Mouse (Mus musculus): Measurements from ENCODE around the gene Zc3h7b.

Zc3h7b gene

DNA sequence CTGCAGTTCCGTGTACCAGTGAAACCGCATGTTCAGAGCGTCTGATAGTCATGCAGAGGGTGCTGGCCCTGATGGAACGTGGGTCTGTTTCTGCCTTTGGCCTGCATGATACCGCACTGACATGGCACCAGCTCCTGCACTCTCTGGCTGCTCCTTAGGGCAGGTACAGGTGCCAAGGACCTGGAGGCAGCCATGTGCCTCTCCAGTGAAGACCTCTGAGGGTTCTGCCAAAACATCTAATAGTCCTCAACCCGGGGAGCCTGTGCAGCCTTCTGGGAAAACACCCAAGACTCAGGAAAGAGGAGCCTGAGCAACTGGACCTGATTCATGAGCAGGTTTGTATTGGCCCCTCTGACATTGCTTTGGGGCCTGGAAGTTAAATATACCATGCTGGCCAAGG, 53.0 kb downstream of the Zc3h7b start:
- DNase-seq = peak in 1 of 2 experiments; percentile 51

DNA sequence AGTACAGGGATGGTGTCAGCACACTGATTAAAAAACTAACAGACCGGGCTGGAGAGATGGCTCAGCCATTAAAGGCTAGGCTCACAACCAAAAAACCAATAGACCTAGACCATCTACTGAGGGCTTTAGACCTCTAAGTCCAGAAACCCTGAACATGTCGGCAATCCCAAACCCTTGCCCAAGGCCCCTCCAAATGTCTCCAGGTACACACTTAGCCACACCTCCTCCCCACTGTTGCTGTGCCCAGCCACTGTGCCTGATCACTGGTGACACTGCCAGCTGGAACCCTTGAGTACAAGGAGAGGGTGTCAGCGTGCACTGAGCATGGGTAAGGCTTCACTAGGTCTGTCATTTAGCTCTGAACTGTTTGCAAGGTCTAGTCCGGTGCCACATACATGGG, 53.6 kb downstream of the Zc3h7b start:
- peak in 1 of 2 experiments; percentile 59 for DNase-seq

DNA sequence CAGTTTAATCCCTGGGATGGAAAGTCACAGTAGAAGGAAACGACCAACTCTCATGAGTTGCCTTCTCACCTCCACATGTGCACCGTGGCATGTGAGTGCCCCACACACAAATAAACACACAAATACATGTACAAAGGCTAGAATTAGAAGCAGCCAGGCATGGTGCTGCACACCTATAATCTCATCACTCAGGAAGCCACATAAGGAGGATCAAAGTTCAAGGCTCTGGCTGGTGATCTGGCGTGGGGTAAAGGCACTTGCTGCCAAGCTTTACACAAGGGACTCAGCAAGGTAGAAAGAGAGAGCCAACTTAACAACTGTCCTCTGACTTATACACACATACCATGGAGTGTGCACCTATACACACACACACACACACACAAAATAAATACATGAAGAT, 55.5 kb downstream of the Zc3h7b start:
- DNase-seq = peak in 1 of 2 experiments; percentile 50

DNA sequence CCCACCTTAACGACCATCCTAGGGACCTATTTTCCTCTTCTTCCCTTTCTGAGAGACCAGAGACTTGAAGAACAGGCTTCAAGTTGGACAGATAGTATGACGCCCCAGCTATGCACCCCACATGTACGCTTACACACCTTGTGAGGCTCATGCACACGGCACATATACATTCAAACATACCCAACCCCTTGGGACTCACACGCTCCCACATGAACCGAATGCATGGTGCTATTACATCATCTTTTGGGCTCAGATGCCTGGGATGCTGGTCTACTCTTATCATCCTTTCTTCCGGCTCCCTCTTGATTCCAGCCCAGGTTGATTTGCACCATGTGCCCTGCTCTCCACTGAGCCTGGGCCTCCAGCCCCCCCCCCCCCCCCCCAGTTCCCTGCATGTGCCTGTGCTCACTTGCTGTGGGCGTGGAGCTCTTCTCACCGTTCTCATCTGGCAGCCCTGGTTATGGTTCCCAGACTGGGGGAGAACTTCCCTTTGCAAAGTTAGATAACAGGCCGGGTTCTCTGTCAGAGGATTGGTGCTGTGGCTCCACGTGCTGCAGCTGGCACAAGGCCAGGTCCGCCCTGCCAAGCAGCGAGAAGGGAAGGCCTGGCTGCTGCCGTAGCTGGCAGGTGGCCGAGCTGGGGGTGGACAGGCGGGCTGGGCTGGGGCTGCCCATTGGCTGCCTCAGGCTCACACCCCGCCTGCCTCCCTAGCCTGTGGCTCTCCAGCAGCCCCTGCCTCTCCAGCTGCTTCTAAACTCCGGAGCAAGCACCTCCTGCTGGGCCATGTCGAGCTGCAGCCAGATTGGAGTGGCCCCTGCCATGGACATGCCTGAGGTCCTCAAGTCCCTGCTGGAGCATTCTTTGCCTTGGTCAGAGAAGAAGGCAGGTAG, 57.4 kb downstream of the Zc3h7b start, which contains the start of gene Tef:
Gene Tef (plus strand): TSS at position 421 of the 890 bp plus-strand sequence.
- peak; percentile 99 to 100 for DNase-seq

DNA sequence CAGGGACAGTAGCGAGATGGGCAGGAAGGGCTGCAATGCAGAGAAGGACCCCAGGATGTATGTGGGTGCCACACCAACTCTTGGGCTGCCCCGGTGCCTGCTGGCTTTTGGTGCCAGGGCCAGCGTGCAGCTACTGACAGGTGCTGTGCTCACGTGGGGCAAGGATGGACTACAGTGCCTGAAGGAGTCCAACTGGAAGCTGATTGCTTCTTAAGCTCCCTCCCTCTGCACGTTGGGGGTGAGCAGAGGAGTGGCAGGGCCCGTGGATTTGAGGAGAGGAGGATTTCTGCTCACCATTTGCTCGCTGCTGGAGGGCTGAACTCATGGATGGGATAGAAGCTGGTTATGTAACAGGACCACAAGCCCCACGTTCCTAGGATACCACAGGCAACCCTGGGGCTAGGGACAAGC, 58.1 kb downstream of the Zc3h7b start:
- peak; percentile 76 to 83 for DNase-seq

DNA sequence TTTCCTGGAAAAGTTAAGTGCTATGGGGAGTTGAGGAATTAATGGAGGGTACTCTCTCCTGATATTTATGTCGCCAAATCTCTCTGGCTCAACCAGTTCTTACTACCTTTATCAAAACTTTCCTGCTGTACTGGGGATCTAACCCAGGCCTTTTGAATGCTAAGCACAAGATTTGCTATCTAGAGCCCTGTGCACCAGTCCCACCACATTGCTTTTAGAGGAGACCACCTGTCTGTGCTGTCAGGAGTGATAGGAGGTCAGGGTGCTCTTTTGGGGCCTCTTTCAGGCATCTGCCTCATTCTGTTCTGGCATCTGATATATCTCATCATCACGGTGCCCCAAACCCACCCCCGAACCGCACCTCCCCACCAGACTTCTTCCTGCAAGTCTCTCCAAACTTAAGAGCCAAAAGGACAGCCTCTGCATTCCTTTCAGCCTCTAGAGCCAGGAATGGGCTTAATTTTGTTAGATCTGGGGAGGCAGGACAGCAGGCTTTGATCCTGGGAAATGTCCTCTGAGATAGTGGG, 58.6 kb downstream of the Zc3h7b start:
- no peak for DNase-seq

DNA sequence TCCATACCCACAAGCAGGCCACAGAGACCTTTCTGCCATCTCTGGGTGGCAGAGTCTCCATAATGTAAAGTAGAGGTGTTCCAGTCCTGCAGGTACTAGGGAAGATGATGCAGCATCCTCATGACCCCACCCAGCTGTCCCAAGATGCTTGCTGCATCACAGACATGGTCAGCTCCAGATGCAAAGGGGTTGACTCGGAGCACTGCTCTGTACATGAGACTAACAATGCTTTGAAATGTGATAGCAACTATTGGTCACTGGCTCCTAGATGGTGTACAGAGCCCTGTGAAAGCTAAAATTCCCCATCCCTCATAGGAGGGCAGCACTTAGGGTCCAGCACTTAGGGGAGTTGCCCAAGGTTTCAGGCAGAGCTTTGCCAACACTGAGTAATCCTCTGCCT, 59.3 kb downstream of the Zc3h7b start:
- no peak for DNase-seq

DNA sequence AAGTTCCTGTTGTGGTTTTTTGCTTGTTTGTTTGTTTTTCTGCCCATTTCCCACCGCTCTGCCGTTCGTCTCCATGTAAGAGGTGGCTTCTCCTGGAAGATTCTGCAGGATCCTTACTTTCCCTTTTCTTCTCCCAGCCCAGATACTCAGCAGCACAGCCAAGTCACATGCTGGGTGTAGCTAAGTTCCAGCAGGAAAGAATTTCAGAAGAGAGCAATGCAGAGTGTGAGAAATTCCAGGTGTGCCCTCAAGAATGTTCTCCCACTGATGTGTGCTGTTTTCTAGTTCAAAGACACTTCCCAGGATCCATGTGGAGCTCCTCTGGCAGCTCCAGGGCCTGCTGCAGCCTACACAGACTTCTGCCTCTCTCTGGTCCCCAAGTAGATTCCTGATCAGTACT, 60.0 kb downstream of the Zc3h7b start:
- DNase-seq = no peak

DNA sequence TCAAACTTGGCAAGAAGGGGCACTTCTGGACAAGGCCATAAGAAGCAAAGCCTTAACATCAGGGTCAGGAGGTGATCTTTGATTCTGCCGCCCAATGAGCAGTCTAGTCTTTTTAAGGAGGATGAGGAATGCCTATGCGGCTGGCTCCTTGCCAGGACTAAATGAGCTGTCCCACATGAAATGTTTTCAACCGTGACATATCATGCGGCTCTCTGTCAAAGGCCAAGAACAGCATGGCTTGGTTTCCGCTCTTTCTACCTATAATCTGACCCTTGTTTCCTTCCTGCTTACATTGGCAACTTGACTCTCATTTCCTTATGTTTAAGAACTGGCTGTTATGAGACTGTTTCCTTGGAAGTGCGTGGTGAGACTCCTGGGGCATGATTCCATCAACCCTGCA, 60.8 kb downstream of the Zc3h7b start:
- DNase-seq = peak; percentile 70 to 71

DNA sequence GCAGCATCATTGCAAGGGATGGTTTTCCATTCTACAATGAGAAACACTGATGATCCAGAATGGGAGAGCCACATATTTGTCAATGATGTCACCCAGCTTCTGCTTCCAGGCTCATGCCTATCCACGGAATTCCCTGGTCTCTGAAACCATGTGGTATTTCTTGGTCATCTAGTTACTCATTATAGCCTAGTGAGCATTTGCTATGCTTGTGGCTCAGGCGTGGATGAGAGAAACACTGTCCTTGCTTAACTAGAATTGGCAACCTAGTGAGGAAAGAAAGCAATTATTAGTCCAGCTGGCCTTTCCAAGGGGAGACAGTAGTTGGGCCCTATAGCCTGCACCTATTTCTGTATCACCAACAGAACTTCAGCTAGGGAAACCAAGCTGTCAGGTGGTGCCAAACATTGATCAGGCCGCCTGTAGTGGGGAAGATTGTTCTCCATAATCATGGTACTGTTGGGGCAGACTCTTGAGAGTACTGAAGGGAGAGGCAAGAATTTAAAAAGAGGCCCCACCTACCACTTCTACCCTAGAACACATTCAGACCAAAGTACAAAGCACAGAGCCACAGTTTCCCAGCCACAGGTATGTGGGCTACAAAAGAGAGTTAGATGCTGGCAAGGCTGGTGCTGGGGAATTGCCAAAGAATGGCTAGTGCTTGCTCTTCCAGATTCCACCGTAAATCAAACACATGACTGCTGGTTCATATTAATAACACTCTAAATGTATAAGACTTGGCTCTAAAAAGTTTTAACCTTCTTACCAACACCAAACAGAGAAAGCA, 62.0 kb downstream of the Zc3h7b start:
- peak; percentile 78 to 82 for DNase-seq

DNA sequence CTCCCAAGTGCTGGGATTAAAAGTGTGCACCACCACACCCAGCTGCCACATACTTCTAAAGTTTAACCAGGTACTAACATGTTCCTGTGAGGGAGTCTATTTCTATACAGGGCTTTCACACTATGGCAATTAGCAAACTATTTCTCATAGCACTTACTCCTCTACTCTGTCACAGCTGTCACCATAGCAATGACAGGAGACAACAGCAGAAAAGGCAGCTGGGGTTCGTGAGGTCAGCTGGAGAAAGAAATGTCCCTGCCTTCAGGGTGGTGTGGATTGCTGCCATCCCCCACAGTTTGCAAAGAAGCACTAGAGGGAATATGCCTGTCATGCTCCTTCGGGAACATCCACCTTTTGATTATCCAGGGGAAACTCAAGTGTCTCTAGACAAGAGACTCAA, 63.9 kb downstream of the Zc3h7b start:
- no peak for DNase-seq

DNA sequence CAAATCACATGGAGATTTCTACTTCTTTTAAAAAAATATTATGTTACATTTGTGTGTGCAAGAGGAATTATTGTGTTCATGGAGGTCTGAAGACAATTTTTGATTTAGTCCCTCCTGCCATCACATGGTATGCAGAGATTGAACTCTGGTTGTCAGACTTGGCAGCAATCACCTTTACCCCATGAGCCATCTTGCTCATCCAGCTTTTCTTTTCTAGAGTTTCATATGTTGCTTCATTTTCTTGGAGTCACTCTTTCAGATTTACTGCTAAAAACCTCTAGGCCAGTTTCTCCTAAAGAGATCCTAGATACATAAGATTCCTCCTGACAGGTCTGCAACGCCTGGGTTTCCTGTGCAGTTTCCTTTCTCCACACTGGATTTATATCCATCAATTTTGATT, 64.7 kb downstream of the Zc3h7b start:
- no peak for DNase-seq

DNA sequence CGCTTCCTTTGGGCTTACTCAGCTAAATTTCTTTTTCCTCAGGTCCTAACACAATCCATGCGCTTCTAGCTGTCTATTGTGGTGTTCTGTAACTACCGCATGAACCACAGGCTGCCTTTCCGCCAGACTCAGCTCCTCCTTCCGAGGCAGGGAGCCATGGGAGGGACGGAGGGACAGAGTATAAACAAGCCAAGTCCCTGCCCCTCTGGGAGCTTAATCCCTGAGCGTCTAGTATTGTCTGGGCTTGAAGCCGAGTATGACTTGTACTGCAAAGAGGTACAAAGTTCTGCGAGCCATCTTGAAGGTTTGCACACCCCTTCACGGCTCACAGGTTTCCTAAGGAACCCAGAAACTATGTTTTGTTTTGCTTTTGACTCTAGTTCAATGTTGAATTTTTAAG, 65.3 kb downstream of the Zc3h7b start:
- peak; percentile 96 to 97 for DNase-seq

DNA sequence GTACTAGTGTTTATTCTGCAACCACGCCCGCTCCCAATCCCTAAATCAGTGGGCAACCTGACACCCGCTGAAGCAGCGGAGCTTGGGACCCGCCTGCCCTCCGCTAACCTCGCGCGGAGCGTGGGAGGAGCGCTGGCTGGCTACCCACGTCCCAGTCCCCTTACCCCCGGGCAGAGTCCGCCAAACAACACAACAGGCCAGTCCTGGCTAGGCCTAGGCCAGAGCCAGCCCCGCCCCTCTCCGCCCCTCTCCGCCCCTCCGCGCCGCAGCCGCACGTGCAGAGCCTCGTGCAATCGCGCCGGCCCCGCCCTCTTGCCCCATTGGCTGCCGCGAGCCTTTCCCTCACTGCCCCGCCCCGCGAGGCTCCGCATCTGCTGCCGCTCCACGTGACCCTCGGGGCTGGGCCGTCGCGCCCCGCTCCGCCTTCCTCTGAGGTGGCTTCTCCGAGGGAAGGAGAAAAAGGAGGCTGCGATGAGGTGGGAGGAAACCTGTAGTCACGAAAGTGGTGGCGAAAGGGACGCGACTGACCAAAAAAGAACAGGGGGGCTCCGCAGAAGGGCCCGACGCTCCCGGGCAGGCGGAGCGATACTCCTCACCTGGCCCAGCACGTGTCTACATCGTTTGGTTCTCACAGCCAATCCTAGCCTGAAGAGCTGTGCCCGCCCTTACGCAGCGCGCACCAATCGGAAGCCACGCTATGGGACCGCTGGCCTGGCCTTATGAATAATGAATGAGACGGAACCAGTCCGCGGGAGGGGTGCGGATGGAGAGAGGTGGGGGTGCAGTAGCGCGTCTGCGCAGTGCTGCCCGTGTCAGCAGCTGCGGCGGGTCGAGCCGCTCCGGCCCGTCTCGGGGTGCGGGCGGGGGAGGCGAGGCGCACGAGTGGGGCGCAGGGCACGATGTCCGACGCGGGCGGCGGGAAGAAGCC, 66.1 kb downstream of the Zc3h7b start:
- peak; percentile 97 to 99 for DNase-seq

DNA sequence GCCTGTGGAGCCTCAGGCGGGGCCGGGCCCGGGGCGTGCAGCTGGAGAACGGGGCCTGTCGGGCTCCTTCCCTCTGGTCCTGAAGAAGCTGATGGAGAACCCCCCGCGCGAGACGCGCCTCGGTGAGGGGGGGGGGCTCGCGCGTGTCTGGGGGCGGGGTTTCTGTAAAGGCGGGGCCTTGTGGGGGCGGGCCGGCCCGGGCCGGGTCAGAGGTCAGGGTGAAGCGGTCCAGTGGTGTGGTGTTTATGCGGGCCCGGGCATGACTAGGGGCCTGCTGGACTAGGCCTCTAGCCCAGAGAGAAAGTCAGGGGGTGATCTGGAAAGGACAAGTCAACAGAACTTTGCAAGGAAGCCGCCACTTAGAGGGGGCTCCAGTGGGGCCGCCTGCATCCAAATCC, 66.7 kb downstream of the Zc3h7b start:
- DNase-seq = no peak

DNA sequence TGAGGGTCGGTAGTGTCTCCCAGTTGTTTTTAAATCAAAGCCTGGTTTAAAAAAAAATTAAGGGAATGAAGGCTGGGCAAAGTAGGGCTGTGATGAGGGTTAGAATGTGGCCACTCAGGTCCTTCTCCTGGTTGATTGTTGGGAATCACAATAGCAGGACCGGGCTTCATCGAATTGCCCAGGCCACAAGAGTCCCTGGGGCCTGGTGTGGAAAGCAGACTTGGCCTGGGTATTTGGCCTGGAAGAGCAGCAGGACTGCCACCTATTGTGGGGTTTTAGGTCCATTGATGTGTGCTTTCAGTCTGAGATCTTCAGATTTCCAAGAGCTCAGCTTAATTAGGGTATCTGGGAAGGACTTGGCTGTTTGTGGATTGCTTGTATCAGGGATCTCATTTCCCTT, 67.4 kb downstream of the Zc3h7b start:
- DNase-seq = no peak

DNA sequence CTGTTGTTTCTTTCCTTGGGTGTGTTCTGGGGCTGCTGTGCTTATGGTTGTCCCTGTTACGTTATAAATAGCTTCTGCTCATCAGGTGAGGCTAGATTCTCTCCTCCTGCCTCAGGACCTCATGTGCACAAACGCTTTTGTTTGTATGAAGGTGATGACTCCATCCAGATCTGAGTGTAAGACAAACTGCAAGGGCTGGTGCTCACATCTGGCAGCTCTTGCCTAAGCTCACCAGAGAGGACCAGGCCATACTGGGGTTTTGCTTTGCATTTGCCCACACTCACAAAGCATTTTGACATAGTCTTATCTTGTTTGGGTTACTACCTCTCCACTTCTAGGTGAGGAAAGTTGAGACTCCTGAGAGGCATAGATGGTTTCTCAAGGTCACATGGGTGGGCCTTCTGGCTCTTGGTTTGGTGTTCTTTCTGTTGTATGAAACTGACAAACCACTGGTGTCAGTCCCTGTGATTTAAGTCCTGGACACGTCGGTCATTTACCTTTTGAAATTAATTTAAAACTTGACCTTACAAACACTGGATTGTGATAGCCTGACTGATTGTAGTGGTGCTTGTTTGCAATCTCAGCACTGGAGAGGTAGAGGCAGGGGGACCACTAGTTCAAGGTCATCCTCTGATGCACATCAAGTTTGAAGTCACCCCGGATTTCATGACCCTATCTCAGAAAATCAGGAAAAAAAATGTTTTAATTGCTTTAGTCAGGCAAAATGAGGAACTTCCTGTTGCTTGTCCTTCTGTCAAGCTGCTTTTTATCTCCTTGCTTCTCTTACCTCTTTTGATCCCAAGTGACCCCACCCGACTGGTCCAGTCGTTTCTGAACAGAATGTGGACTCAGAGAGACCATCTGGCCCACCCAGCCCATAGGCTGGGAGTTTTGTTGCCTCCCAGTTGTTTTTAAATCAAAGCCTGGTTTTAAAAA, 68.1 kb downstream of the Zc3h7b start:
- DNase-seq = no peak

DNA sequence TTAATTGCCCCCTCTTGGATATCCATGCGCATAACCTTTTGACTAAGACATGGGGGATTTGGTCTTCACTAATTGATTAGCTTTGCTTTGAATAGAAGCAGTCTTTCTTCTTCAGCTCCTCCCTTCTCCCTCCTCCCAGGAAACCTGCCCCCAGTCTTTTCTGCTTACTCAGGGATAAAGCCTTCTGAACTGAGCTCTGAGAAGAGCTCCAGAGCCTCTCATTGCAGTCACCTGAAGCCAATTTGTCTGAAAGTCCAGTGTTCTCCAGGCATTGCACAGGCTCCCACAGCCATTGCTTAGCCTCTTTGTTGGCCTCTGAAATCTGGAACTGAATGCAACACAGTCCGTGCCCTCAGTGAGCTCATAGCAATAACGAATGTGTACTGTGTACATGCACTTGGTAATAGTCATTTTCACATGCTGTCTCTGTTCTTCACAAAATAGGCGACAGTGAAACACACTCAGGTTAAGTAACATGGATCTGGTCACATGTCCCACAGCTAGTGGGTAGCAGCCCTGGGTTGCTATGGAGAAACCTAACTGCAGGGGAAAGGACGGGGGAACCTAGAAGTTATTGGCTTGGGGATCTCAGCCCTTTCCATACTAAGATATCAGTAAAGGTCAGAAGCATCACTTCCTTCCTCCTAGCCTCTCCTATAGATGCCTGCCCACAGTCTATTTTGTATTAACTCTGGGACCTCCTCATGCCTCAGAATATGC, 69.3 kb downstream of the Zc3h7b start:
- DNase-seq = no peak

DNA sequence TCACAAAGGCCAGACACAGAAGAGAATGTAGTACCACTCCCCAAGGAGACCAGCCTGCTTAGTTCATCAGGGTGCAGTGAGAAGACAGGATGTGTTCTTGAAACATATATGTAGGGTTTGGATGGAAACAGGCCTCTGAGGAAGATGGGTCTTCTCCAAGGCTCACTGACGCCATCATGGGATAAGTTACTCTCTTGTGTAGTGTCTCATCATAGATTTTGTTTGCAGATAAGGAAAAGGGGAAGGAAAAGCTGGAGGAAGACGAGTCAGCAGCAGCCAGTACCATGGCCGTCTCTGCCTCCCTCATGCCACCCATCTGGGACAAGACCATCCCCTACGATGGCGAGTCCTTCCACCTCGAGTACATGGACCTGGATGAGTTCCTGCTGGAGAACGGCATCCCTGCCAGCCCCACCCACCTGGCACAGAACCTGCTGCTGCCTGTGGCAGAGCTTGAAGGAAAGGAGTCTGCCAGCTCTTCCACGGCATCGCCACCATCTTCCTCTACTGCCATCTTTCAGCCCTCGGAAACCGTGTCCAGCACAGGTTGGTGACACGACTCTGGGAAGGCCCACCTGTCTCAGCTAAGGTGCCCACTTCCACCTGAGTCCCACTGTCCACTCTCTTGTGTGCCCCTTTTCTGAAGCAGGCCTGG, 70.0 kb downstream of the Zc3h7b start:
- DNase-seq = no peak

DNA sequence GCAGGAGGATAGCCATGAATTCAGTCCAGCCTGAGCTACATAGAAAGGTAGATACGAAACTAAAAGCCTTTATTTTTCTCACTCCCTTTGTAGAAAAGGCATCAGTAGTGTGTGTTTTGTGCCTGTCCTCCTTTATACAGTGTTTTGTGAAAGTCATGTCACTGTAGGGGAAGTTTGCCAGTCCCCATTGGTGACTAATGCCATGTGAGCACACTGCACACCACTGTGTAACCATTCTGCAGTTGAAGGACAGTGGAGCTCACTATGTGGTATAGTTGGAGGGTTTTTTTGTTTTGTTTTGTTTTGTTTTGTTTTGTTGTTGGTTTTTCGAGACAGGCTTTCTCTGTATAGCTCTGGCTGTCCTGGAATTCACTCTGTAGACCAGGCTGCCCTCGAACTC, 73.5 kb downstream of the Zc3h7b start:
- no peak for DNase-seq

Data from kidney, adult 8-10 months (tissue).